ENCODE assay signal across 10 mouse cellular contexts in the genomic region with DNA sequence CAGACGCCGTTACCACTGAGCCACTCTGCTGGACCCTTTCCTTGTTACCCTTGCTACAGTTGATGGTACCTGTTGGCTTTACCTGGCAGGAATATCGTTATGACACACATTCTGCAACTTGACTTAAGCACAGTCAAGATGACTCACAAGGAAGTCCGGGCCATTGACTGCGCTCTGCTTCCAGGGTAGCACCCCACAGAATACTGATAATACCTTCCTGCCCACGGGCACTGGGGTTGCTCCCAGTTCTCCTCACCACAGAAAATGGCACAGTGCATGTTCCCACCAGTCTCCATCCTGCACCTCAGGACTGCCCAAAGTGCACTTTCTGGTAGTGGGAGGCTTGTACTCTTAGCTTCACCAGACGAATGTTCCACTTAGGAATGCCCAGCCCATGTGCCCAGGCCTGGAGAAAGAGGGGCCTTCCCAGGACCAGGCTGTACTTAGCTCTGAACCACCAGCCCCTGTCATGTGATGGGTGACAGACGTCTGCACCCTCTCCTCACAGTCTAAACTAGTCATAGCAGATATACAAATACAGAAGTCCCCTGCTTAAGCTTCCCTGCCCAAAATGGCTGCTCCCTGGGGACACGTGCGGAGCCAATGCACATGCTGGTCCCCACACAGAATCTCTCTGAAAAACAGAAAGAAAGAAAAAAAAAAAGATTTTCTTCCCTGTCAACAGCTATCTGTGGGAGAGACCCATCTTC. TPM values are rescaled to one million over a fixed set of nuclear protein-coding genes. Genes with fewer than 3 reads are reported as not detected.
A peak's percentile ranks its signal among the peaks of the same experiment; 100 is the strongest.
DNase-seq lines count a peak whose midpoint lies in the region; ATAC-seq and TF ChIP-seq lines count a peak whose summit lies in the region.
"Had no signal": no experiment of that assay in that cellular context is flagged by ENCODE, and none has a peak within 500 bp of the region (broad histone marks: within the 10 kb centered on the region; RNA-seq: fewer than 3 reads in every experiment).

No protein-coding gene starts in this region.

- ATAC-seq in kidney, embryonic 14.5 days (ENCODE audit: low FRiP score, low TSS enrichment), result no peak
- no peak for ATAC-seq in midbrain, postnatal 0 days (ENCODE audit: low FRiP score)
- no peak for ATAC-seq in midbrain, embryonic 16.5 days
- peak; percentile 52 for ATAC-seq in heart, embryonic 16.5 days (replicated peaks; ENCODE audit: extremely low read depth, insufficient read depth, low FRiP score)
- no peak for ATAC-seq in stomach, embryonic 14.5 days (ENCODE audit: insufficient number of reproducible peaks, insufficient read depth, low FRiP score, low read depth)
- ATAC-seq: midbrain, embryonic 15.5 days had no signal

- no peak for DNase-seq in kidney, adult 9 months
- DNase-seq in midbrain, postnatal 0 days (ENCODE audit: low spot score), result no peak
- no peak for DNase-seq in cerebellum, adult 9-11 months
- DNase-seq in frontal cortex, postnatal 10 days (ENCODE audit: low spot score in 2 of 2), result no peak

- 85% methylated on average over 10 of the region's 10 CpGs for WGBS in kidney, embryonic 14.5 days
- 90% methylated on average over 10 of the region's 10 CpGs for WGBS in midbrain, postnatal 0 days
- WGBS in midbrain, embryonic 16.5 days, result 85% methylated on average over 10 of the region's 10 CpGs
- 56% methylated on average over 10 of the region's 10 CpGs for WGBS in heart, embryonic 16.5 days
- WGBS in stomach, embryonic 14.5 days, result 77% methylated on average over 10 of the region's 10 CpGs

- no peaks in the 10 kb centered on the region for H3K27me3 ChIP-seq in kidney, embryonic 14.5 days (ENCODE audit: control insufficient read depth, insufficient read depth, low read length)
- no peaks in the 10 kb centered on the region for H3K27me3 ChIP-seq in midbrain, postnatal 0 days (ENCODE audit: insufficient read depth, low read length)
- H3K27me3 ChIP-seq in midbrain, embryonic 16.5 days (ENCODE audit: control insufficient read depth, insufficient read depth, low read depth, low read length), result no peaks in the 10 kb centered on the region
- H3K27me3 ChIP-seq in heart, embryonic 16.5 days (ENCODE audit: control insufficient read depth, insufficient read depth, low read length), result no peaks in the 10 kb centered on the region
- no peaks in the 10 kb centered on the region for H3K27me3 ChIP-seq in stomach, embryonic 14.5 days (ENCODE audit: control insufficient read depth, insufficient read depth, low read length)
- H3K27me3 ChIP-seq: midbrain, embryonic 15.5 days had no signal

- H3K4me3 ChIP-seq in kidney, embryonic 14.5 days (ENCODE audit: low read length), result no peak overlapping the region
- no peak overlapping the region for H3K4me3 ChIP-seq in midbrain, postnatal 0 days (ENCODE audit: low read depth, low read length)
- no peak overlapping the region for H3K4me3 ChIP-seq in midbrain, embryonic 16.5 days (ENCODE audit: low read depth, low read length)
- H3K4me3 ChIP-seq in heart, embryonic 16.5 days (ENCODE audit: low read length), result no peak overlapping the region
- H3K4me3 ChIP-seq in stomach, embryonic 14.5 days (ENCODE audit: low read depth, low read length), result no peak overlapping the region
- H3K4me3 ChIP-seq: midbrain, embryonic 15.5 days had no signal

- 0 out of 2 replicates have a peak overlapping the region, but pooled peaks have one; percentile 4 for H3K27ac ChIP-seq in kidney, embryonic 14.5 days (ENCODE audit: low read depth, low read length)
- H3K27ac ChIP-seq in midbrain, postnatal 0 days (ENCODE audit: low read depth, low read length), result peak overlapping the region; percentile 43; the same call in 1 of the 2 replicates
- no peak overlapping the region for H3K27ac ChIP-seq in midbrain, embryonic 16.5 days (ENCODE audit: low read length)
- peak overlapping the region; percentile 97 for H3K27ac ChIP-seq in heart, embryonic 16.5 days (ENCODE audit: low read length)
- peak overlapping the region; percentile 88 for H3K27ac ChIP-seq in stomach, embryonic 14.5 days (ENCODE audit: low read length)
- H3K27ac ChIP-seq: midbrain, embryonic 15.5 days had no signal

- H3K4me1 ChIP-seq in kidney, embryonic 14.5 days (ENCODE audit: control insufficient read depth, insufficient read depth, low read length), result peaks cover 10% of the 10 kb centered on the region
- H3K4me1 ChIP-seq in midbrain, postnatal 0 days (ENCODE audit: insufficient read depth, low read length), result 0 out of 2 replicates have a peak, but pooled peaks cover 3% of the 10 kb centered on the region
- H3K4me1 ChIP-seq in midbrain, embryonic 16.5 days (ENCODE audit: control insufficient read depth, insufficient read depth, low read length), result peaks cover 19% of the 10 kb centered on the region
- peaks cover 57% of the 10 kb centered on the region for H3K4me1 ChIP-seq in heart, embryonic 16.5 days (ENCODE audit: control insufficient read depth, insufficient read depth, low read length)
- H3K4me1 ChIP-seq in stomach, embryonic 14.5 days (ENCODE audit: control insufficient read depth, insufficient read depth, low read length), result peaks cover 41% of the 10 kb centered on the region

- H3K9me3 ChIP-seq in kidney, embryonic 14.5 days (ENCODE audit: control insufficient read depth, low read length), result no peaks in the 10 kb centered on the region
- H3K9me3 ChIP-seq in midbrain, postnatal 0 days (ENCODE audit: low read length), result no peaks in the 10 kb centered on the region
- no peaks in the 10 kb centered on the region for H3K9me3 ChIP-seq in midbrain, embryonic 16.5 days (replicated peaks; ENCODE audit: control insufficient read depth, low read length, poor library complexity, severe bottlenecking)
- no peaks in the 10 kb centered on the region for H3K9me3 ChIP-seq in heart, embryonic 16.5 days (replicated peaks; ENCODE audit: control insufficient read depth, low read length)
- no peaks in the 10 kb centered on the region for H3K9me3 ChIP-seq in stomach, embryonic 14.5 days (ENCODE audit: control insufficient read depth, low read depth, low read length)
- H3K9me3 ChIP-seq: G1E; midbrain, embryonic 15.5 days had no signal

- no peak overlapping the region for H3K9ac ChIP-seq in kidney, embryonic 14.5 days (ENCODE audit: low read depth, low read length)
- no peak overlapping the region for H3K9ac ChIP-seq in midbrain, postnatal 0 days (replicated peaks; ENCODE audit: low read length, poor library complexity, severe bottlenecking)
- H3K9ac ChIP-seq in midbrain, embryonic 16.5 days (ENCODE audit: low read depth, low read length), result no peak overlapping the region
- no peak overlapping the region; the same call in 1 of the 2 replicates for H3K9ac ChIP-seq in heart, embryonic 16.5 days (ENCODE audit: low read length)
- H3K9ac ChIP-seq in stomach, embryonic 14.5 days (replicated peaks; ENCODE audit: low read depth, low read length), result no peak overlapping the region
- H3K9ac ChIP-seq: midbrain, embryonic 15.5 days had no signal

- H3K4me2 ChIP-seq in kidney, embryonic 14.5 days (replicated peaks; ENCODE audit: low read depth, low read length), result no peak overlapping the region
- H3K4me2 ChIP-seq in midbrain, postnatal 0 days (ENCODE audit: low read depth, low read length, poor library complexity, severe bottlenecking), result no peak overlapping the region
- no peak overlapping the region for H3K4me2 ChIP-seq in midbrain, embryonic 16.5 days (ENCODE audit: low read length)
- no peak overlapping the region for H3K4me2 ChIP-seq in heart, embryonic 16.5 days (ENCODE audit: low read depth, low read length)
- no peak overlapping the region for H3K4me2 ChIP-seq in stomach, embryonic 14.5 days (replicated peaks; ENCODE audit: low read depth, low read length)
- H3K4me2 ChIP-seq: midbrain, embryonic 15.5 days had no signal

- H3K36me3 ChIP-seq in kidney, embryonic 14.5 days (ENCODE audit: control insufficient read depth, insufficient read depth, low read length), result no peaks in the 10 kb centered on the region
- H3K36me3 ChIP-seq in midbrain, postnatal 0 days (ENCODE audit: insufficient read depth, low read length), result no peaks in the 10 kb centered on the region
- no peaks in the 10 kb centered on the region for H3K36me3 ChIP-seq in midbrain, embryonic 16.5 days (ENCODE audit: control insufficient read depth, insufficient read depth, low read length)
- no peaks in the 10 kb centered on the region for H3K36me3 ChIP-seq in heart, embryonic 16.5 days (ENCODE audit: control insufficient read depth, insufficient read depth)
- H3K36me3 ChIP-seq in stomach, embryonic 14.5 days (ENCODE audit: control insufficient read depth, insufficient read depth, low read length), result no peaks in the 10 kb centered on the region
- H3K36me3 ChIP-seq: G1E; midbrain, embryonic 15.5 days had no signal

- TF ChIP-seq CTCF in midbrain, postnatal 0 days (IDR thresholded peaks at IDR 0.05), result no peak

RNA-seq across cellular contexts. Expression of gene Ksr1, which starts 52.1 kb away (rescaled TPM):
- polyA plus RNA-seq in kidney, embryonic 14.5 days (2014; fragmentation: Nextera tagmentation; extraction: Ambion mirVana), result 2.7 and 4.1 TPM in 2 replicates
- 33.7 and 38.1 TPM in 2 replicates for total RNA-seq in midbrain, postnatal 0 days (2014; rRNA removed)
- polyA plus RNA-seq in midbrain, postnatal 0 days (2015; fragmentation: Nextera tagmentation; extraction: Ambion mirVana), result 2.6 and 3.2 TPM in 2 replicates
- 4.5 and 5.3 TPM in 2 replicates for polyA plus RNA-seq in midbrain, embryonic 16.5 days (2015; fragmentation: Nextera tagmentation; extraction: Ambion mirVana)
- polyA plus RNA-seq in heart, embryonic 16.5 days (2015; fragmentation: Nextera tagmentation; extraction: Ambion mirVana), result 3.3 TPM in 2 replicates
- 3.6 and 3.8 TPM in 2 replicates for polyA plus RNA-seq in stomach, embryonic 14.5 days (2014; fragmentation: Nextera tagmentation; extraction: Ambion mirVana)
